Mouse (Mus musculus): ENCODE data around the gene Ctdnep1. TPM values are rescaled to one million over a fixed set of nuclear protein-coding genes. Genes with fewer than 3 reads are reported as not detected.
A peak's percentile ranks its signal among the peaks of the same experiment; 100 is the strongest.

Ctdnep1 gene
- total and polyA plus RNA-seq, 3 experiments = 42.9 to 143 (median 66.7) TPM

- Histone ChIP-seq H3K4me2 (ENCODE audit: insufficient read depth, low read depth, poor library complexity, severe bottlenecking) (peak overlapping the region; percentile 88), H3K27me3 (replicated peaks) (no peaks in the 10 kb centered on the region), H3K4me1 (ENCODE audit: control insufficient read depth in 1 of 2, insufficient read depth in 2 of 2) (peaks cover 5 to 33% of the 10 kb centered on the region in 2 experiments), H3K4me3 (replicated peaks in 1 of 3; ENCODE audit: low read depth in 2 of 3, low read length in 2 of 3, poor library complexity in 1 of 3) (peak overlapping the region; percentile 76 to 98 (median 82)), H3K27ac (ENCODE audit: insufficient read depth, low read depth) (peak overlapping the region; percentile 71; the same call in 1 of the 2 replicates), H3K79me2 (replicated peaks; ENCODE audit: control insufficient read depth, extremely low read depth, insufficient read depth, poor library complexity, severe bottlenecking) (peaks cover 45% of the 10 kb centered on the region), H3K36me3 (replicated peaks in 1 of 2; ENCODE audit: control insufficient read depth in 1 of 2, insufficient read depth in 1 of 2, low read length in 1 of 2) (peaks cover 29 to 59% of the 10 kb centered on the region in 2 experiments), H3K9me3 (replicated peaks; ENCODE audit: low read length) (peaks cover 2% of the 10 kb centered on the region), H3K9ac (ENCODE audit: insufficient read depth, low read depth) (peak overlapping the region; percentile 89)
- TF ChIP-seq MAZ (IDR thresholded peaks at IDR 0.05; ENCODE audit: low read depth, low read length) (no peak), SIN3A (IDR thresholded peaks at IDR 0.05; ENCODE audit: low read length) (no peak), ZNF384 (IDR thresholded peaks at IDR 0.05; ENCODE audit: low read depth, low read length) (no peak), RAD21 (IDR thresholded peaks at IDR 0.05; ENCODE audit: low read depth, low read length) (no peak), CTCF (conservative IDR thresholded peaks at IDR 0.05 in 1 of 2, IDR thresholded peaks at IDR 0.05 in 1 of 2; ENCODE audit: low read depth in 2 of 2, low read length in 2 of 2) (no peak)
- in situ Hi-C loops (cut with MboI; ENCODE audit: low pct_ligation_motif_present, low pct_unique_long_range_greater_than_20kb, low sequenced_read_pairs) (no loop called here), dilution Hi-C loops (cut with MboI; ENCODE audit: extremely low pct_ligation_motif_present, extremely low pct_unique_long_range_greater_than_20kb, low sequenced_read_pairs) (no loop called here)
- DNase-seq (ENCODE audit: extremely low read depth) = no peak
Observed at GRCm38 (mm10) chr11:69979827-69980195, 1.1 kb upstream of the Ctdnep1 start.

- peak overlapping the region; percentile 91; the same call in 1 of the 2 replicates for H3K4me2 ChIP-seq (ENCODE audit: insufficient read depth, low read depth, poor library complexity, severe bottlenecking)
- in situ Hi-C loops (cut with MboI; ENCODE audit: low pct_ligation_motif_present, low pct_unique_long_range_greater_than_20kb, low sequenced_read_pairs) (no loop called here), dilution Hi-C loops (cut with MboI; ENCODE audit: extremely low pct_ligation_motif_present, extremely low pct_unique_long_range_greater_than_20kb, low sequenced_read_pairs) (no loop called here)
- H3K36me3 ChIP-seq (replicated peaks in 1 of 2; ENCODE audit: control insufficient read depth in 1 of 2, insufficient read depth in 1 of 2, low read length in 1 of 2) = peaks cover 32 to 59% of the 10 kb centered on the region in 2 experiments
- H3K27ac ChIP-seq (ENCODE audit: insufficient read depth, low read depth) = peak overlapping the region; percentile 71
- peak; percentile 99 for DNase-seq (ENCODE audit: extremely low read depth)
- H3K4me1 ChIP-seq (ENCODE audit: control insufficient read depth in 1 of 2, insufficient read depth in 2 of 2) = peaks cover 5 to 33% of the 10 kb centered on the region in 2 experiments
- peak overlapping the region; percentile 76 to 98 (median 82) for H3K4me3 ChIP-seq (replicated peaks in 1 of 3; ENCODE audit: low read depth in 2 of 3, low read length in 2 of 3, poor library complexity in 1 of 3)
- peaks cover 45% of the 10 kb centered on the region for H3K79me2 ChIP-seq (replicated peaks; ENCODE audit: control insufficient read depth, extremely low read depth, insufficient read depth, poor library complexity, severe bottlenecking)
- H3K9me3 ChIP-seq (replicated peaks; ENCODE audit: low read length) = peaks cover 2% of the 10 kb centered on the region
- H3K27me3 ChIP-seq (replicated peaks) = no peaks in the 10 kb centered on the region
- peak overlapping the region; percentile 89 for H3K9ac ChIP-seq (ENCODE audit: insufficient read depth, low read depth)
- TF ChIP-seq ZKSCAN1 (IDR thresholded peaks at IDR 0.05; ENCODE audit: borderline replicate concordance, low read depth, low read length) (no peak), ZC3H11A (IDR thresholded peaks at IDR 0.05; ENCODE audit: low read depth, low read length) (no peak), HCFC1 (IDR thresholded peaks at IDR 0.05; ENCODE audit: low read depth, low read length) (peak; percentile 82), KAT2A (IDR thresholded peaks at IDR 0.05; ENCODE audit: insufficient replicate concordance, low read length) (0 out of 2 replicates have a peak, but pooled peaks have one; percentile 55), ZNF384 (IDR thresholded peaks at IDR 0.05; ENCODE audit: low read depth, low read length) (peak; percentile 85), MYC (IDR thresholded peaks at IDR 0.05; ENCODE audit: low read depth, low read length) (no peak), USF2 (conservative IDR thresholded peaks at IDR 0.05; ENCODE audit: low read depth, low read length) (no peak), BHLHE40 (IDR thresholded peaks at IDR 0.05; ENCODE audit: low read depth, low read length) (peak; percentile 40), RAD21 (IDR thresholded peaks at IDR 0.05; ENCODE audit: low read depth, low read length) (no peak), CHD2 (IDR thresholded peaks at IDR 0.05; ENCODE audit: low read length) (no peak), MAZ (IDR thresholded peaks at IDR 0.05; ENCODE audit: low read depth, low read length) (peak; percentile 71), SIN3A (IDR thresholded peaks at IDR 0.05; ENCODE audit: low read length) (peak; percentile 89), POLR2AphosphoS2 (IDR thresholded peaks at IDR 0.05; ENCODE audit: low read depth, low read length) (peak; percentile 59; the same call in 1 of the 2 replicates), MAX (IDR thresholded peaks at IDR 0.05; ENCODE audit: low read length) (peak; percentile 11; the same call in 1 of the 2 replicates), PAX5 (IDR thresholded peaks at IDR 0.05; ENCODE audit: low read length) (no peak), NELFE (IDR thresholded peaks at IDR 0.05; ENCODE audit: low read depth, low read length) (peak; percentile 72), UBTF (IDR thresholded peaks at IDR 0.05; ENCODE audit: low read depth, low read length) (no peak), EP300 (IDR thresholded peaks at IDR 0.05; ENCODE audit: low read length) (no peak), CHD1 (IDR thresholded peaks at IDR 0.05; ENCODE audit: low read depth, low read length) (0 out of 2 replicates have a peak, but pooled peaks have one; percentile 56), NRF1 (IDR thresholded peaks at IDR 0.05; ENCODE audit: low read depth, low read length) (peak; percentile 92), JUN (IDR thresholded peaks at IDR 0.05; ENCODE audit: insufficient read depth, low read depth, low read length) (peak; percentile 34; the same call in 1 of the 2 replicates), RCOR1 (conservative IDR thresholded peaks at IDR 0.05; ENCODE audit: low read depth, low read length) (no peak), MEF2A (IDR thresholded peaks at IDR 0.05; ENCODE audit: borderline replicate concordance, low read depth, low read length) (no peak), TCF12 (IDR thresholded peaks at IDR 0.05; ENCODE audit: low read depth, low read length) (peak; percentile 88), ZMIZ1 (IDR thresholded peaks at IDR 0.05; ENCODE audit: low read depth, low read length) (peak; percentile 61), SMC3 (IDR thresholded peaks at IDR 0.05; ENCODE audit: low read depth, low read length) (no peak), MXI1 (IDR thresholded peaks at IDR 0.05; ENCODE audit: low read depth, low read length) (peak; percentile 93), USF1 (IDR thresholded peaks at IDR 0.05; ENCODE audit: low read depth, low read length) (no peak)
Observed at GRCm38 (mm10) chr11:69980196-69981140, 488 bp upstream of the Ctdnep1 start.

All from CH12.LX (cell line).